Mouse (Mus musculus) heart, adult 11 months (tissue): ENCODE results near the gene Ap5z1.

Experiments used
- DNase-seq: peaks from one replicate; pipeline ENCODE4 v3.0.0; 2022

The Ap5z1 gene

GRCm38 (mm10) chr5:142477346-142477745 is 13.6 kb downstream of the Ap5z1 start:
- DNase-seq, result no peak

GRCm38 (mm10) chr5:142477866-142478615 is 14.3 kb downstream of the Ap5z1 start:
- DNase-seq, result no peak

GRCm38 (mm10) chr5:142478829-142479435 is 15.2 kb downstream of the Ap5z1 start:
- peak; percentile 96 for DNase-seq

GRCm38 (mm10) chr5:142482512-142482911 is 18.8 kb downstream of the Ap5z1 start:
- peak; percentile 89 for DNase-seq

GRCm38 (mm10) chr5:142483581-142483980 is 19.8 kb downstream of the Ap5z1 start:
- DNase-seq, result no peak

GRCm38 (mm10) chr5:142486654-142487053 is 22.9 kb downstream of the Ap5z1 start:
- peak; percentile 87 for DNase-seq

GRCm38 (mm10) chr5:142489955-142490707 is 26.4 kb downstream of the Ap5z1 start:
- DNase-seq, result no peak

- no peak for DNase-seq
Measured at GRCm38 (mm10) chr5:142493307-142493706, 29.6 kb downstream of the Ap5z1 start.

- no peak for DNase-seq
Measured at GRCm38 (mm10) chr5:142495321-142496096, 31.8 kb downstream of the Ap5z1 start.

- no peak for DNase-seq
Measured at GRCm38 (mm10) chr5:142498964-142499363, 35.2 kb downstream of the Ap5z1 start.

- DNase-seq, result no peak
Measured at GRCm38 (mm10) chr5:142500918-142501317, 37.2 kb downstream of the Ap5z1 start.

- DNase-seq, result peak; percentile 97
Measured at GRCm38 (mm10) chr5:142502414-142502813, 38.7 kb downstream of the Ap5z1 start.

GRCm38 (mm10) chr5:142504175-142504574 is 40.4 kb downstream of the Ap5z1 start:
- no peak for DNase-seq

GRCm38 (mm10) chr5:142505695-142506423 is 42.1 kb downstream of the Ap5z1 start:
- DNase-seq, result no peak

- peak; percentile 95 for DNase-seq
Measured at GRCm38 (mm10) chr5:142509141-142510060, 45.7 kb downstream of the Ap5z1 start.

GRCm38 (mm10) chr5:142510061-142510414 is 46.3 kb downstream of the Ap5z1 start:
- no peak for DNase-seq

GRCm38 (mm10) chr5:142512112-142512511 is 48.4 kb downstream of the Ap5z1 start:
- DNase-seq, result no peak

GRCm38 (mm10) chr5:142518973-142519372 is 55.2 kb downstream of the Ap5z1 start:
- DNase-seq, result no peak

- no peak for DNase-seq
Measured at GRCm38 (mm10) chr5:142520360-142520759, 56.6 kb downstream of the Ap5z1 start.

GRCm38 (mm10) chr5:142521195-142521866 is 57.6 kb downstream of the Ap5z1 start:
- no peak for DNase-seq
